Mouse (Mus musculus) 416B (cell line): ENCODE measurements at regions not wholly inside any gene's neighbourhood (a gene's known extent, or its start where the extent isn't known, plus 50 kb on each side); places are given as distances from the start of the nearest gene placed in this dataset.
A peak's percentile ranks its signal among the peaks of the same experiment; 100 is the strongest.

Source experiments
- DNase-seq: peaks from one replicate; pipeline ENCODE4 v3.0.0; 2011; ENCODE audit warnings: low read depth

DNA sequence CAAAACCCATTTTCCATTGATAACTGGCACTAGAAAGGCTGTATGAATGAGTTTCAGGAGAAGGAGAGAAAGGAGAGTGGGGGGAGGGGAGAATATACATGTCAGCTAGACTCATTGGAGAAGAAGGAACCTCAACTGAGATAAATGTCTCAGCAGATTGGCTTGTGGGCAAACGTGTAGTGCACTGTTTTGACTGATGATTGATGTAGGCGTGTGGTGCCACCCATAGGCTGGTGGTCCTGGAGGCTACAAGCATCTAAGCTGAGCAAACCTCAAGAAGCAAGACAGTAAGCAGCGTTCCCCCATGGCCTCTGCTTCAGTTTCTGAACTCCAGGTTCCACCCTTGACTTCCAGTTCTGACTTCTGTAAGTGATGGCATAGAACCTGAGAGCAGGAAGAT, 121.8 kb upstream of the Rbms1 start:
- peak; percentile 29 for DNase-seq

- DNase-seq: no peak
Measured at GRCm38 (mm10) chr2:61083100-61083499, 120.1 kb upstream of the Rbms1 start.

- no peak for DNase-seq
Measured at GRCm38 (mm10) chr2:61082640-61083039, 119.6 kb upstream of the Rbms1 start.

DNA sequence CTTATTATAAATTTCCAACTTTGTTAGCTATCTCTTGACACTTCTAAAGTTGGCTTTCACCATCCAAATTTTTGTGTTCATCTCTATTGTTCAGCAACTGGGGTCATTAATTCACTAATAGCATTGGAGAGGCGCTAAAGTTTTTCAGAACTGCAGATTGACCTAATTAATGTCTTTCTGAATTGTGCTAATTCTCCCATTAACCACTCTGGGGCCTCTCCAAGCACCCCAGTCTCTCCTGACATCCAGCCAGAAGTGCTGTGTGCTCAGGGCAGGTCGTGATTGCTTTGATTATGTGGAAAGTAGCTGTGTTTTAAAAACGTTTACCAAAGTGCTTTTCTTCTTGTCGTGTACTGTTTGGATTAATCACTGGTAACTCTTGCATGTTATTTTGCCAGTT, 117.0 kb upstream of the Rbms1 start:
- DNase-seq: no peak

- DNase-seq: peak; percentile 37
Measured at GRCm38 (mm10) chr2:61071025-61071424, 108.0 kb upstream of the Rbms1 start.

- no peak for DNase-seq
Measured at GRCm38 (mm10) chr2:61067877-61068276, 104.9 kb upstream of the Rbms1 start.

DNA sequence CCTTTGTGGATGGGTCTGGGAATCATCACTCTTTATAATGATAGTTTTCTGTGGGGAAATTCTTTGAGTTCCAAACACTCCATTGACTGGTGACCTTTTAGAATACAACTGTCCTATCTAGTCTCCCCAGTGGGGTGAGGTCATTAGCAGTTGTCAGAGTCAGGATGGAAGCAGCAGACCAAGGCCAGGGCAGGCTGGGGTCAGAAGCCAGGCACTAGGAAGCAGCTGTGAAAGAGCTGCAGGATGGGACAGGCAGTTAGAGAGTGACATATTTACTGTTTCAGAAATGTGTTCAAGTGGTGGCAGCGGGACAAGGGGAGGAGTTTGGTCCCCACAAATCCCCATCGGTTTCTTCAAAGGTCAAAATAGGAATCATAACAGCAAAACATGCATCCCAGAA, 99.1 kb upstream of the Rbms1 start:
- no peak for DNase-seq

- no peak for DNase-seq
Measured at GRCm38 (mm10) chr2:61060906-61061305, 97.9 kb upstream of the Rbms1 start.

GRCm38 (mm10) chr2:61058545-61059235, 95.7 kb upstream of the Rbms1 start:
- no peak for DNase-seq

GRCm38 (mm10) chr2:61052296-61052695, 89.3 kb upstream of the Rbms1 start:
- DNase-seq: no peak

- no peak for DNase-seq
Measured at GRCm38 (mm10) chr2:61051808-61052207, 88.8 kb upstream of the Rbms1 start.

GRCm38 (mm10) chr2:61046111-61046767, 83.2 kb upstream of the Rbms1 start:
- DNase-seq: no peak

DNA sequence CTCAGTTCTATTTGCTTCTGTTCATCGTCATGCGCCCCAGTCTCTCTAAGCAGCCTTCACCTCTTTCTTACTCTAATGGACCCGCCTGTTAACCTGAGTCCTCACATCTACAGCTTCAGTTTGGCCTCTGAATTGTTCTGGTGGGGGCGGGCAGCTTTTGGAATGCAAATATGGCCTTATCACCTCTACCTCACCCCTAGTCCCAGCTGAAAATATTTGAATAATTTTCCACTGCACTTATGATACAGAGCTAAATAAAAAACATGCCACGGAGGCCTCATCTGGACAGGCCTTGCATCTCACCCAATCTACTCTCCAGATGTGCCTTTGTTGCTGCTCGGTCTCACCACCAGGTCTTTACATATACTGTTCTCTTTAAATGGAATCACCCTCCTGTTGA, 82.5 kb upstream of the Rbms1 start:
- no peak for DNase-seq

DNA sequence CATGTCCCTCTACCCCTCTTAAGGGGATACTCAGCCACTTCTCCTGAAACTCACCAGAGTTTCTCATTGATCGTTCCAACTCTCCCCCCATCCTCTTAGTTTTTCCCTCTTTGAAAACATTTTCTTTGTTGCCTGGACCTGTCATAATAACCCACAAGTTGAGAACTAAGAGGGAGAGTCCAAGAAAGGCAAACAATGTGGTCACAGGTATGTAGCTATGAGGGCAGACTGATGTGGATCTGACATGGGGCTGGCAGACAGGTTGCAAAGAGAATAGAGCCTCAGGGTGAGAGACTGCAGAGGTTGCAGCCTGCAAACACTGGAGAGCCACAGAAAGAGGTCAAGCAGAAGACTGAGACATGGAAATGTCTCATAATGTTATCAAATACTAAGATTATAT, 69.9 kb upstream of the Rbms1 start:
- no peak for DNase-seq

GRCm38 (mm10) chr2:61029706-61030105, 66.7 kb upstream of the Rbms1 start:
- no peak for DNase-seq

DNA sequence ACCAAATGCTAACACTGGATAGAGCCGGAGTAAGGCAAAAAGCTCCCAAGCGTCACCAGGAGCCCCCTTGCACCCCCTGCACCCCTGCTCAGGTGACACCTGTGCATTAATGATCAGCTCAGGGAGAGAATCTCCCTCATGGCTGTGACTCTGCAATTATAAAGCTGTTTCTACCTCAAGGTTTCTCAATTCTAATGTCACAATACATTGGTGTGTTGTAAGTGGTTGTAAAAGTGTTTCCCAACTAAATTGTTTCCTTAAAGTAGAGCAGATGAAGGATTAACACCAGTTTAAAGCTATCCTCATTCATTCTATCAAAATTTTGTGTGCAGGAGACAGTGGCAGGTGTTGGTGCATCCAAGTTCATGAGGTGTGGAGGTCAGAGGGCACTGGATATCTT, 65.6 kb upstream of the Rbms1 start:
- peak; percentile 41 for DNase-seq

- DNase-seq: no peak
Measured at GRCm38 (mm10) chr2:61027686-61028085, 64.7 kb upstream of the Rbms1 start.

- DNase-seq: no peak
Measured at GRCm38 (mm10) chr2:61022411-61022810, 59.4 kb upstream of the Rbms1 start.

- DNase-seq: no peak
Measured at GRCm38 (mm10) chr2:61020791-61021190, 57.8 kb upstream of the Rbms1 start.

- DNase-seq: no peak
Measured at GRCm38 (mm10) chr2:61013006-61013405, 50.0 kb upstream of the Rbms1 start.
